Mouse (Mus musculus) left cerebral cortex, postnatal 36 days (tissue): ENCODE results near the gene Alox5ap. TPM values are rescaled to one million over a fixed set of nuclear protein-coding genes. Genes with fewer than 3 reads are reported as not detected.

Experiments
- DNase-seq, 2 experiments: peaks; one replicate each; pipeline ENCODE4 v3.0.0; 2021 to 2022; ENCODE audit warnings: low spot score in 2 of 2, mixed read lengths in 1 of 2
- intact Hi-C: fragments of 180-260 bp; cut with DNase I; formaldehyde crosslinking; loops from one replicate; pipeline ENCODE4 v1.15.1; 2025
- microRNA-seq: library from miRNA; unstranded; fragments of <30 nt; microRNA quantifications from one replicate; pipeline ENCODE4 v1.2.0, GENCODE M21; 2022
- total RNA-seq, 2 experiments: library from RNA; stranded (reverse); gene quantifications; 2 replicates each; pipeline ENCODE4 v1.2.3; 2021

Gene Alox5ap
- total RNA-seq, 2 experiments from 2014 or later = 12.5 to 14.2 TPM

DNA sequence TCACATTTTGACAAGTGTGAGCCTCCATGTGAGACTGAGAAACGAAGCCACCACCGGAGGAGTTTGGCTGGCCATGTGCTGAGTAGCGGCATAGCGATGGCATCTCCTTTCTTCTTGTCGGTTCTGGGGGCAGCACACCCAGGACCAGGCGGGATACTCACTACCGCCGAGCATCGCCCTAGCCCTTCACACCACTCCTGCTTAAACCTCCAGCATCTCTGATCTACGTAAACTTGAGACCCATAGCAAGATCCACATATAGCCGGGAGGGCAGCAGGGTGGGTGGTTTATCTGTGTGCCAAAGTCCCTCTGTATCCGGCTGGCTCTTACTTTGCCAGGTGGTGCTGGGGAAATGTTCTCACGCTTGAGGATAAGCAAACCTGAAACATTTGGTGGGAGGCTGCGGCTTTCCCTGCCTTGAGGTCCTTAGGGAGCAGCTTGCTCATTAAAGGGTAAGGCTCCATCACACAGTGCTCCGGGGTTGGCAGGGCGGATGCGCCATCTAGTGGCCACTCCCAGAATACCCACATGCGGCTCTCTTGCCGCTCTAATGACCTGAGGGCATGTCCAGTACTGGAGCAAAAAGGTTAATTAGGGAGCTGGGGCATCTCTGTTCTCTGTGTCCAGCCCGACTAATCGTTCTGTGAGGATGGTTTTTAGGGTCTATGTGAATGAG is 71.1 kb downstream of the Alox5ap start:
- intact Hi-C loops = loop anchor here (5.0 kb wide), 3 partner anchors 123 to 528 kb away; partner anchors contain the start of genes Hmgb1 and Uspl1

DNA sequence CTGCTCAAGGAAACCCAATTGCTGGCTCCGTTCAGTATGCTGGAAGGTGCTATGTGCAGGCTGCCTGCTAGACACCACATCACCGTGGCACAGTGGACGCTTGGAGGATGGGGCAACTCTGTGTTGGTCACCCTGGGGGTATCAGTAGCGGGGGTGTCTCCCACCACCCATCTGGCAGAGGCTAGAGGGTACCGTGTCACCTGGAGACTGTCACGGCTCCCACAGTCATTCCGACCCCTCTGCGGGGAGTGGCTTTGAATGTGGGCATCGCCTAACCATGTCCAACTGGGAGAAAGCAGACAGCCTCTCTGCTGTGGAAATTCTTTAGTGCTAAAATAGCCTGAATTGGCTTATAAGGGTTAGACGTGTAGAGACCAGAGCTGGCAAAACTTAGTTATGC is 72.6 kb downstream of the Alox5ap start:
- intact Hi-C loops = loop anchor here (5.0 kb wide), 3 partner anchors 125 to 530 kb away; partner anchors contain the start of genes Hmgb1 and Uspl1
- DNase-seq = peak in 1 of 2 experiments; percentile 33

More for the DNA sequence above, 71.1 kb downstream of the Alox5ap start:
- peak; percentile 76 to 82 for DNase-seq

Small RNA genes lying within 50 kb of the gene (microRNA-seq; reads per million reads assigned to microRNA genes)
- not detected for gene Gm24105

Other genes with a start within 250 kb of the Alox5ap start
- gene Uspl1, start 80.4 kb upstream of the Alox5ap start, total RNA-seq = 10 to 100 TPM; 38.5 to 43.6 TPM
- gene Hmgb1, start 80.3 kb upstream of the Alox5ap start, total RNA-seq = 100 to 1,000 TPM; 122 to 123 TPM
- gene Medag, start 147.0 kb downstream of the Alox5ap start, total RNA-seq = 10 to 100 TPM; 14.5 to 16.5 TPM
- under 1 TPM; 0.41 to 0.59 TPM for gene Tex26, start 174.9 kb downstream of the Alox5ap start, total RNA-seq